Mouse (Mus musculus): ENCODE results near the gene Sema4c. TPM values are rescaled to one million over a fixed set of nuclear protein-coding genes. Genes with fewer than 3 reads are reported as not detected.

The Sema4c gene
- total and polyA plus RNA-seq, 3 experiments: 0.70 to 3.4 (median 1.5) TPM

DNA sequence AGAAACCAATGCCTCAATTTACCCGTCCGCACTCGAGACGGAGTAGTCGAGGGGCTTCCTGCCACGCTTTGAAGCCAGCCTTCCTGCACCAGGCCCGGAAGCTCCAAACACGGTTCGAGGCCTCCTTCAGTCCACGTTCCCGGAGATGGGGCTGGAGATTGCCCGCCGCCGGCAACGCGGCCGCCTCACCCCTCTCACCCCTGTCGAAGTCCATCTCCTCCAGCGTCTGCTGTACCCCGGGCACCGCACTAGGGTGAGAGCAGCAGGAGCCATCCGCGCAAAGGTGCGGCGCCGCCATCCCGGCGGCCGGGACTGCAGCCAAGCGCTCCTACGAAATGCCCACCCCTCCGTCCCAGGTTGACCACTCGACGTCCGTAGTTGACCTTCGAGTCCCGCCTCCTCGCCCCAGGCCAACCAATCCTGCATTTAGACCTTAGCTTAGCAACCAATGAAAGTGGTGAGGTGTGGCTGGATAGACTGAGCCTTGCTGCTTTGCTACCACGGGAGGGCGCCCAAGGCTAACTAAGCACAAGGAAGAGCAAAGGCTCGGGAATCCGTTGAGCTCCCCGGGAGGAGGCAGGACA is 11.2 kb downstream of the Sema4c start, which contains the start of gene Ankrd39:
TSS of gene Ankrd39 (minus strand) at position 558 of the 584 bp plus-strand sequence.
- Histone ChIP-seq H3K27ac (ENCODE audit: insufficient read depth, low read depth) (peak within 1 kb of the TSS; percentile 11), H3K4me1 (ENCODE audit: control insufficient read depth in 1 of 2, insufficient read depth in 2 of 2) (peaks cover 2 to 10% of the 10 kb centered on the region in 2 experiments; a peak in 3 of 4 replicates), H3K36me3 (replicated peaks in 1 of 2; ENCODE audit: control insufficient read depth in 1 of 2, insufficient read depth in 1 of 2, low read length in 1 of 2) (peaks cover 26 to 52% of the 10 kb centered on the region in 2 experiments), H3K4me3 (replicated peaks in 1 of 3; ENCODE audit: low read depth in 2 of 3, low read length in 2 of 3, poor library complexity in 1 of 3) (peak within 1 kb of the TSS; percentile 66 to 81 (median 72)), H3K9me3 (replicated peaks; ENCODE audit: low read length) (no peaks in the 10 kb centered on the region), H3K9ac (ENCODE audit: insufficient read depth, low read depth) (peak within 1 kb of the TSS; percentile 42), H3K27me3 (replicated peaks) (no peaks in the 10 kb centered on the region), H3K4me2 (ENCODE audit: insufficient read depth, low read depth, poor library complexity, severe bottlenecking) (peak within 1 kb of the TSS; percentile 80), H3K79me2 (replicated peaks; ENCODE audit: control insufficient read depth, extremely low read depth, insufficient read depth, poor library complexity, severe bottlenecking) (no peaks in the 10 kb centered on the region)
- peak; percentile 98 for DNase-seq (ENCODE audit: extremely low read depth)
- in situ Hi-C loops (cut with MboI; ENCODE audit: low pct_ligation_motif_present, low pct_unique_long_range_greater_than_20kb, low sequenced_read_pairs) (no loop called here), dilution Hi-C loops (cut with MboI; ENCODE audit: extremely low pct_ligation_motif_present, extremely low pct_unique_long_range_greater_than_20kb, low sequenced_read_pairs) (no loop called here)
- peak; percentile 100 for TF ChIP-seq SMC3 (IDR thresholded peaks at IDR 0.05; ENCODE audit: low read depth, low read length)
- TF ChIP-seq PAX5 (IDR thresholded peaks at IDR 0.05; ENCODE audit: low read length): no peak
- TF ChIP-seq TCF12 (IDR thresholded peaks at IDR 0.05; ENCODE audit: low read depth, low read length): peak; percentile 69
- TF ChIP-seq E2F4 (IDR thresholded peaks at IDR 0.05; ENCODE audit: insufficient replicate concordance, low read depth, low read length): no peak
- peak; percentile 27; the same call in 1 of the 2 replicates for TF ChIP-seq BHLHE40 (IDR thresholded peaks at IDR 0.05; ENCODE audit: low read depth, low read length)
- TF ChIP-seq ZC3H11A (IDR thresholded peaks at IDR 0.05; ENCODE audit: low read depth, low read length): peak; percentile 99
- no peak; the same call in 1 of the 2 replicates for TF ChIP-seq ELF1 (IDR thresholded peaks at IDR 0.05; ENCODE audit: low read depth, low read length)
- TF ChIP-seq KAT2A (IDR thresholded peaks at IDR 0.05; ENCODE audit: insufficient replicate concordance, low read length): no peak
- TF ChIP-seq NELFE (IDR thresholded peaks at IDR 0.05; ENCODE audit: low read depth, low read length): peak; percentile 78
- TF ChIP-seq CTCF (conservative IDR thresholded peaks at IDR 0.05 in 1 of 2, IDR thresholded peaks at IDR 0.05 in 1 of 2; ENCODE audit: low read depth in 2 of 2, low read length in 2 of 2): peak; percentile 54 to 100
- TF ChIP-seq MAFK (IDR thresholded peaks at IDR 0.05; ENCODE audit: insufficient replicate concordance, low read length): no peak
- peak; percentile 75 for TF ChIP-seq IRF4 (IDR thresholded peaks at IDR 0.05; ENCODE audit: low read depth, low read length)
- no peak for TF ChIP-seq JUND (conservative IDR thresholded peaks at IDR 0.05; ENCODE audit: low read depth, low read length)
- no peak; the same call in none of the 2 replicates for TF ChIP-seq RAD21 (IDR thresholded peaks at IDR 0.05; ENCODE audit: low read depth, low read length)
- TF ChIP-seq UBTF (IDR thresholded peaks at IDR 0.05; ENCODE audit: low read depth, low read length): no peak
- TF ChIP-seq SIN3A (IDR thresholded peaks at IDR 0.05; ENCODE audit: low read length): peak; percentile 63; the same call in 1 of the 2 replicates
- no peak for TF ChIP-seq EP300 (IDR thresholded peaks at IDR 0.05; ENCODE audit: low read length)
- TF ChIP-seq ETS1 (conservative IDR thresholded peaks at IDR 0.05; ENCODE audit: low read depth, low read length): no peak
- no peak; the same call in 1 of the 2 replicates for TF ChIP-seq USF1 (IDR thresholded peaks at IDR 0.05; ENCODE audit: low read depth, low read length)
- peak; percentile 60 for TF ChIP-seq NRF1 (IDR thresholded peaks at IDR 0.05; ENCODE audit: low read depth, low read length)
- TF ChIP-seq HCFC1 (IDR thresholded peaks at IDR 0.05; ENCODE audit: low read depth, low read length): peak; percentile 32; the same call in 1 of the 2 replicates
- TF ChIP-seq RCOR1 (conservative IDR thresholded peaks at IDR 0.05; ENCODE audit: low read depth, low read length): 0 out of 2 replicates have a peak, but pooled peaks have one; percentile 43
- TF ChIP-seq MXI1 (IDR thresholded peaks at IDR 0.05; ENCODE audit: low read depth, low read length): peak; percentile 80
- no peak for TF ChIP-seq CHD1 (IDR thresholded peaks at IDR 0.05; ENCODE audit: low read depth, low read length)
- TF ChIP-seq MEF2A (IDR thresholded peaks at IDR 0.05; ENCODE audit: borderline replicate concordance, low read depth, low read length): peak; percentile 67
- TF ChIP-seq USF2 (conservative IDR thresholded peaks at IDR 0.05; ENCODE audit: low read depth, low read length): no peak
- TF ChIP-seq MYC (IDR thresholded peaks at IDR 0.05; ENCODE audit: low read depth, low read length): peak; percentile 15; the same call in 1 of the 2 replicates
- TF ChIP-seq GABPA (IDR thresholded peaks at IDR 0.05; ENCODE audit: insufficient replicate concordance, low read depth, low read length): no peak
- no peak for TF ChIP-seq JUN (IDR thresholded peaks at IDR 0.05; ENCODE audit: insufficient read depth, low read depth, low read length)
- peak; percentile 89 for TF ChIP-seq MAZ (IDR thresholded peaks at IDR 0.05; ENCODE audit: low read depth, low read length)
- TF ChIP-seq POLR2AphosphoS2 (IDR thresholded peaks at IDR 0.05; ENCODE audit: low read depth, low read length): no peak
- TF ChIP-seq ZMIZ1 (IDR thresholded peaks at IDR 0.05; ENCODE audit: low read depth, low read length): peak; percentile 67
- no peak for TF ChIP-seq ZNF384 (IDR thresholded peaks at IDR 0.05; ENCODE audit: low read depth, low read length)
- TF ChIP-seq CHD2 (IDR thresholded peaks at IDR 0.05; ENCODE audit: low read length): peak; percentile 96
- TF ChIP-seq TBP (conservative IDR thresholded peaks at IDR 0.05; ENCODE audit: low read depth, low read length): 0 out of 2 replicates have a peak, but pooled peaks have one; percentile 13
- TF ChIP-seq ZKSCAN1 (IDR thresholded peaks at IDR 0.05; ENCODE audit: borderline replicate concordance, low read depth, low read length): no peak
- peak; percentile 64 for TF ChIP-seq MAX (IDR thresholded peaks at IDR 0.05; ENCODE audit: low read length)
- peak; percentile 93 for TF ChIP-seq POLR2A (IDR thresholded peaks at IDR 0.05; ENCODE audit: low read depth, low read length)

Measured in CH12.LX (cell line).